Mouse (Mus musculus) megakaryocyte, embryonic 14.5 days (primary cell): Measurements from ENCODE around the gene Sept9. TPM values are rescaled to one million over a fixed set of nuclear protein-coding genes. Genes with fewer than 3 reads are reported as not detected.
"Not testable (repeated sequence)": the region's sequence is repeated elsewhere in the genome, so short reads cannot be mapped to it uniquely, and the experiment has no call there.

Experiments
- H3K27me3 ChIP-seq: replicated peaks from 2 replicates; pipeline ENCODE3; 2012; ENCODE audit warnings: inconsistent platforms
- H3K36me3 ChIP-seq: replicated peaks from 2 replicates; pipeline ENCODE3; 2012; ENCODE audit warnings: low read length, inconsistent platforms, mixed read lengths
- H3K4me1 ChIP-seq: 2 replicates; pipeline ENCODE4 v1.6.1; 2012; ENCODE audit warnings: inconsistent platforms
- H3K4me3 ChIP-seq: replicated peaks from 2 replicates; pipeline ENCODE3; 2012; ENCODE audit warnings: moderate library complexity, mild to moderate bottlenecking, inconsistent platforms
- H3K9me3 ChIP-seq: 2 replicates; pipeline ENCODE4 v1.6.1; 2012; ENCODE audit warnings: inconsistent platforms
- FLI1 ChIP-seq: IDR thresholded peaks from 2 replicates; pipeline ENCODE4 v1.6.1; 2012; ENCODE audit warnings: low read length, inconsistent platforms, mixed read lengths
- GATA1 ChIP-seq: IDR thresholded peaks from 3 replicates; pipeline ENCODE4 v1.6.1; 2012; ENCODE audit warnings: mixed read lengths, low read length, inconsistent platforms, borderline replicate concordance
- polyA plus RNA-seq: library from polyadenylated mRNA; stranded (reverse); fragments of >175 nt; gene quantifications from 2 replicates; pipeline ENCODE4 v1.2.3, GENCODE M21; 2012; ENCODE audit warnings: low replicate concordance; ENCODE audit not compliant: insufficient read depth

Sept9 gene
- polyA plus RNA-seq, 1 experiment: 618 TPM

GRCm38 (mm10) chr11:117322730-117323579 is 123.5 kb downstream of the Sept9 start:
- Histone ChIP-seq H3K9me3 (no peaks in the 10 kb centered on the region), H3K27me3 (no peaks in the 10 kb centered on the region), H3K4me3 (peak overlapping the region; percentile 60), H3K4me1 (peaks cover 100% of the 10 kb centered on the region), H3K36me3 (peaks cover 29% of the 10 kb centered on the region)
- TF ChIP-seq FLI1 (no peak), GATA1 (no peak)

GRCm38 (mm10) chr11:117323976-117324574 is 124.6 kb downstream of the Sept9 start:
- Histone ChIP-seq H3K4me3 (peak overlapping the region; percentile 33), H3K27me3 (no peaks in the 10 kb centered on the region), H3K36me3 (peaks cover 34% of the 10 kb centered on the region), H3K9me3 (no peaks in the 10 kb centered on the region), H3K4me1 (peaks cover 100% of the 10 kb centered on the region)
- TF ChIP-seq FLI1: no peak
- no peak for TF ChIP-seq GATA1

GRCm38 (mm10) chr11:117324718-117325117 is 125.3 kb downstream of the Sept9 start:
- not testable (repeated sequence) for H3K4me3 ChIP-seq, H3K27me3 ChIP-seq, H3K9me3 ChIP-seq
- peaks cover 100% of the 10 kb centered on the region for H3K4me1 ChIP-seq
- H3K36me3 ChIP-seq: peaks cover 41% of the 10 kb centered on the region

GRCm38 (mm10) chr11:117325131-117325467 is 125.6 kb downstream of the Sept9 start:
- Histone ChIP-seq H3K4me1 (peaks cover 100% of the 10 kb centered on the region), H3K27me3 (no peaks in the 10 kb centered on the region), H3K4me3 (peak overlapping the region; percentile 91), H3K36me3 (peaks cover 45% of the 10 kb centered on the region), H3K9me3 (no peaks in the 10 kb centered on the region)
- no peak for TF ChIP-seq GATA1
- TF ChIP-seq FLI1: no peak

- Histone ChIP-seq H3K9me3 (no peaks in the 10 kb centered on the region), H3K36me3 (peaks cover 50% of the 10 kb centered on the region), H3K4me1 (peaks cover 100% of the 10 kb centered on the region), H3K4me3 (peak overlapping the region; percentile 91), H3K27me3 (no peaks in the 10 kb centered on the region)
- TF ChIP-seq GATA1 (no peak), FLI1 (no peak)
Observed at GRCm38 (mm10) chr11:117325468-117326139, 126.1 kb downstream of the Sept9 start.

- no peaks in the 10 kb centered on the region for H3K9me3 ChIP-seq
- H3K36me3 ChIP-seq: peaks cover 50% of the 10 kb centered on the region
- H3K4me3 ChIP-seq: peak overlapping the region; percentile 91
- peaks cover 100% of the 10 kb centered on the region for H3K4me1 ChIP-seq
- no peaks in the 10 kb centered on the region for H3K27me3 ChIP-seq
- TF ChIP-seq GATA1 (no peak), FLI1 (no peak)
Observed at GRCm38 (mm10) chr11:117326140-117326725, 126.8 kb downstream of the Sept9 start.

- peaks cover 100% of the 10 kb centered on the region for H3K4me1 ChIP-seq
- no peaks in the 10 kb centered on the region for H3K27me3 ChIP-seq
- peaks cover 48% of the 10 kb centered on the region for H3K36me3 ChIP-seq
- TF ChIP-seq FLI1: no peak
- no peak for TF ChIP-seq GATA1
- H3K4me3 ChIP-seq: peak overlapping the region; percentile 91
- no peaks in the 10 kb centered on the region for H3K9me3 ChIP-seq
Observed at GRCm38 (mm10) chr11:117326867-117327600, 127.6 kb downstream of the Sept9 start.

GRCm38 (mm10) chr11:117327633-117328032 is 128.2 kb downstream of the Sept9 start:
- peak overlapping the region; percentile 91 for H3K4me3 ChIP-seq
- peaks cover 44% of the 10 kb centered on the region for H3K36me3 ChIP-seq
- peaks cover 99% of the 10 kb centered on the region for H3K4me1 ChIP-seq
- TF ChIP-seq GATA1 (no peak), FLI1 (no peak)
- no peaks in the 10 kb centered on the region for H3K27me3 ChIP-seq
- H3K9me3 ChIP-seq: no peaks in the 10 kb centered on the region
